Comparison of ENCODE assay signal across 10 mouse cellular contexts in the genomic region with DNA sequence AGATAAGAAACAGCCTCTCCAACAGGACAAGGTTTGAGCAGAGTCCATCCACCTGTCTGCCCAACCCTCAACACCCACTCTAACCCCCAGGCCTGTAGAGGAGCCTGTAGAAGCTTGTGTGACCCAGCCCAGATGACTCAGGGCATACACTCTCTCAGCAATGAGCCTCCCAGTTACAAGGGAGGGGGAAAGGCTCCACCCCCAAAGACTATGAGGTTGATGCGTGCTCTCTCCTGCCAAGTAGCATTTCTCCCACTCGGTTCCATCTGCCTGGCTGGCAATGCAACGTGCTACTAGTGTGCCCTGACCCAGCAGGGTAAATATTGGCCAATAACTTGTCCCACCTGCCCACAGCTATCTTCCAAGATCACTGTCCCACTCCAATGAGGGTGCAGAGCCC. TPM values are rescaled to one million over a fixed set of nuclear protein-coding genes. Genes with fewer than 3 reads are reported as not detected.
A peak's percentile ranks its signal among the peaks of the same experiment; 100 is the strongest.
DNase-seq lines count a peak whose midpoint lies in the region; ATAC-seq and TF ChIP-seq lines count a peak whose summit lies in the region.
"Had no signal": no experiment of that assay in that cellular context is flagged by ENCODE, and none has a peak within 500 bp of the region (broad histone marks: within the 10 kb centered on the region; RNA-seq: fewer than 3 reads in every experiment).

No protein-coding gene starts in this region.

- peak; percentile 81 for DNase-seq in left cerebral cortex, postnatal 4 days
- DNase-seq in left cerebral cortex, postnatal 10 days (ENCODE audit: extremely low spot score in 1 of 2, low spot score in 2 of 2) = no peak
- peak; percentile 37 for DNase-seq in brain, embryonic 14.5 days (ENCODE audit: low read depth)
- DNase-seq in cerebellum, adult 18-20 months = peak; percentile 90 to 97
- no peak for DNase-seq in adrenal gland, adult 8-10 months
- no peak for DNase-seq in embryo, embryonic 9.5 days (ENCODE audit: extremely low spot score)
- DNase-seq: liver, embryonic 13.5 days had no signal

- TF ChIP-seq POLR2A in brain, embryonic 14.5 days (IDR thresholded peaks at IDR 0.05; ENCODE audit: borderline replicate concordance, extremely low read depth, insufficient read depth, insufficient read length, poor library complexity, severe bottlenecking) = no peak

- peaks cover 13% of the 10 kb centered on the region; the same call in 1 of the 2 replicates for H3K36me3 ChIP-seq in intestine, postnatal 0 days (ENCODE audit: control insufficient read depth, insufficient read depth)
- H3K36me3 ChIP-seq: embryonic facial prominence, embryonic 13.5 days; heart, embryonic 15.5 days; liver, embryonic 13.5 days had no signal

- no peak overlapping the region for H3K27ac ChIP-seq in intestine, postnatal 0 days (ENCODE audit: low read depth, low read length)
- H3K27ac ChIP-seq: embryonic facial prominence, embryonic 13.5 days; heart, embryonic 15.5 days; liver, embryonic 13.5 days had no signal

- H3K4me1 ChIP-seq in intestine, postnatal 0 days (replicated peaks; ENCODE audit: control insufficient read depth, insufficient read depth, low read length) = no peaks in the 10 kb centered on the region
- H3K4me1 ChIP-seq: embryonic facial prominence, embryonic 13.5 days; liver, embryonic 13.5 days had no signal

- H3K4me2 ChIP-seq in intestine, postnatal 0 days (replicated peaks; ENCODE audit: low read depth) = no peak overlapping the region
- H3K4me2 ChIP-seq: embryonic facial prominence, embryonic 13.5 days; heart, embryonic 15.5 days; liver, embryonic 13.5 days had no signal

- H3K9ac ChIP-seq in intestine, postnatal 0 days (ENCODE audit: low read depth, low read length) = no peak overlapping the region
- H3K9ac ChIP-seq: embryonic facial prominence, embryonic 13.5 days; heart, embryonic 15.5 days; liver, embryonic 13.5 days had no signal

- H3K27me3 ChIP-seq in intestine, postnatal 0 days (replicated peaks; ENCODE audit: control insufficient read depth, insufficient read depth, low read length) = no peaks in the 10 kb centered on the region
- H3K27me3 ChIP-seq: embryonic facial prominence, embryonic 13.5 days; heart, embryonic 15.5 days; liver, embryonic 13.5 days had no signal

- intact Hi-C loops in left cerebral cortex, postnatal 4 days (cut with DNase I) = no loop called here
- intact Hi-C loops in left cerebral cortex, postnatal 10 days (cut with DNase I) = no loop called here

- no peak for TF ChIP-seq CTCF in brain, embryonic 14.5 days (IDR thresholded peaks at IDR 0.05; ENCODE audit: borderline replicate concordance, extremely low read depth, insufficient read depth, insufficient read length)
- no peak for TF ChIP-seq CTCF in intestine, postnatal 0 days (IDR thresholded peaks at IDR 0.05; ENCODE audit: low read depth)

- 48% methylated on average over 3 of the region's 3 CpGs for WGBS in intestine, postnatal 0 days

- no peak overlapping the region for H3K4me3 ChIP-seq in intestine, postnatal 0 days (ENCODE audit: low read depth, low read length)
- H3K4me3 ChIP-seq: embryonic facial prominence, embryonic 13.5 days; heart, embryonic 15.5 days; liver, embryonic 13.5 days had no signal

- H3K9me3 ChIP-seq in intestine, postnatal 0 days (ENCODE audit: control insufficient read depth) = no peaks in the 10 kb centered on the region
- H3K9me3 ChIP-seq: embryonic facial prominence, embryonic 13.5 days; heart, embryonic 15.5 days; liver, embryonic 13.5 days had no signal

- 0 out of 2 replicates have a peak, but pooled peaks have one; percentile 72 for ATAC-seq in intestine, postnatal 0 days

RNA-seq across cellular contexts. Expression of a gene that starts 19.8 kb away (rescaled TPM):
- 1 to 10 TPM; 1.0 to 1.3 TPM for total RNA-seq in left cerebral cortex, postnatal 4 days (2021)
- total RNA-seq in left cerebral cortex, postnatal 10 days (2021) = 1 to 10 TPM in 1 of 2 experiments, under 1 TPM in 1; 0.77 to 1.5 TPM
- polyA plus RNA-seq in brain, embryonic 14.5 days (2012; rRNA removed) = 2.2 and 2.4 TPM in 2 replicates
- polyA plus RNA-seq in intestine, postnatal 0 days (2015; fragmentation: Nextera tagmentation; extraction: Ambion mirVana) = 1.2 and 1.8 TPM in 2 replicates
- 1 to 10 TPM in 3 of 4 experiments, under 1 TPM in 1; 0.87 to 1.4 (median 1.0) TPM for total RNA-seq in adrenal gland, adult 8-10 months (2022)

Comparison
In these comparisons a context has a peak if more than half of its experiments do, and no peak if none do; other contexts are left out.
1. DNase-seq: peak in left cerebral cortex, postnatal 4 days (single experiment), brain, embryonic 14.5 days (single experiment) and cerebellum, adult 18-20 months (2 of 2); none in left cerebral cortex, postnatal 10 days (0 of 2), adrenal gland, adult 8-10 months (single experiment) and embryo, embryonic 9.5 days (single experiment).